Mouse (Mus musculus): ENCODE data around the gene Llcfc1.

Llcfc1 gene

DNA sequence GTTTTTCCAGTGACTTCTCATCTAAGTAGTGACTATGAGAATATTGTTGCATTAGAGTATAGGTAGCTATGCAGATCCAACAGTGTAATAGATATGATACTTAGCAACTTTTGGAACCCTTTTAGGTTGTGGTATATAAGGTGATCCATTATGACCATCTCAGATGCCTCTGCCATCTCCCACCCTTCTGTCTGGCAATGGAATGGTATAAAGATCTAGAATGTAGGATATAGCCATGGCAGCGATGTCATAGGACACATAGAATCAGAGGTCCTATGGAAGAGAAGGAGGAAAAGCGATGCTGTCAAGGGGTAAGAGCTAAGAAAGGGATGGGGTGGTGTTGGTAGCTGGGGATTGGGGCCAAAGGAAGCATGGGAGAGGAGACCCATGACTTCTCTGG, at the start of gene Llcfc1:
Llcfc1 (plus strand) TSS at position 301 of the 400 bp plus-strand sequence.
- no peak for DNase-seq (ENCODE audit: low spot score)

- DNase-seq (ENCODE audit: low spot score) = no peak
These were observed 49.0 kb upstream of the Llcfc1 start for GRCm38 (mm10) chr6:41635211-41635610.

DNA sequence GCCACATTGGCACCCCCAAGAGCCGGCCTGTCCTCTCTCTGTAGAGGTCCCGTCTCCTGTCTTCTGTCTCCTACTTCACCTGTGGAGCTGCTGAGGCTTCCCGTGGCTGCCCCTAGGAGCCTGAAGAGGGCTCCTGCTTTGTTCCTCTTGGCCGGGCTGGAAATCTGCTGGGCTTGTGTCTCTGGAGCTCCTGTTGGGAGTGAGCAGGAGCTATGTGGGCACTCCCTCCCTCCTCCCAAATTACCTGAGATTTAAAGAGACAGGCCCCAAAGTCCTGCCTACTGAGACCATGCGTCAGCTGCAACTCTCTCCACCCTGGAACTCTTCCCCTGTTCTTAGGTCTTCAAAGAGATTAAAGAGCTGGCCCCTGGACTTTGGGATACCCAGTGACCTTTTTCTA, 48.1 kb upstream of the Llcfc1 start, which contains the start of gene Trpv6:
Trpv6 (minus strand) TSS at position 228 of the 400 bp plus-strand sequence.
- DNase-seq (ENCODE audit: low spot score) = no peak

GRCm38 (mm10) chr6:41637393-41637792, 46.8 kb upstream of the Llcfc1 start:
- no peak for DNase-seq (ENCODE audit: low spot score)

DNA sequence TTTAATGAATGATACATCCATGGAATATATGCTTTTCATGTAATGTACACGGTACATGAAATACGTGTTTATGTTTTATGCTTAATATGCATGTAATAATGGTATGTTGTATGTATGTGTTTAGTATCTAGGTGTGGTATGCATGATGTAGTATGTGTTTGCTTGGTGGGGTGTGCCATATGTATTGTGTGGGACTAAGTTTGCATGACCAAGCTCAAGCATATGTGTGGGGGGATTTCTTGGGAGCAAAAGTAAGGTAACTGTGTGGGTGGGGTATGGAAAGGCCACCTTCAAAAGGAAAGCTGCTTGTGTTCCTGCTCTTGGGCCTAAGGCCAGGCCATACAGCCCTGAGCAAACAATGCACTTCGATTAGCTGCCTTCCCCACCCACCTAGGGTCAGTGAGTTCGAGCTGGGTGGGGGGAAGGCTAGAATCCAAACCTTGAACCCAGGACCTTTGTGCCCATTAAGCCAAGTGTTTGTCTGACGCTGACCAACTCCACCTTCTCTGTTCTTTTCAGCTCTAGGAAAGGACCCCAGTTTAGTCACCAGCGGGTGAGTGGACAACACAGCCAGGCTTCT, 46.2 kb upstream of the Llcfc1 start:
- no peak for DNase-seq (ENCODE audit: low spot score)

- DNase-seq (ENCODE audit: low spot score) = no peak
These were observed 43.8 kb upstream of the Llcfc1 start for GRCm38 (mm10) chr6:41640449-41640848.

GRCm38 (mm10) chr6:41641173-41641866, 42.9 kb upstream of the Llcfc1 start:
- no peak for DNase-seq (ENCODE audit: low spot score)

DNA sequence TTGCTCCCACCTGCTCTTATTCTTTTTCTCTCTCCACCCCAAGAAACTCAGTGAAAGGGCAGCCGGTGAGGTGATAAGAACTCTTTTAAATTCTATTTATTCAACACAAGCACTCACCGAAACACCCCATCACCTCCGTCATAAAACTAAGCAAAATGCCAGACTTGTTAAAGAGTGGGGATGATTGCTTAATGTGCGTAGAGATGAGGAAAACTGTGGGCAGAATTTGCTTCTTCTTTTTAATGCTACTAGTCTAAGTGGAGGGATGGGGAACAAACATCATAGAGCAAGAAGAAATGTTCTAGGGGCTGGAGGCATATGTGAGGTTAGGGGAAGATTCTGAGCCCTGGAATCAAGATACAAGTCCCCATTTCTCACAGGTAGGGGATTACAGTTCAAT, 41.5 kb upstream of the Llcfc1 start:
- no peak for DNase-seq (ENCODE audit: low spot score)

- DNase-seq (ENCODE audit: low spot score) = no peak
These were observed 41.0 kb upstream of the Llcfc1 start for GRCm38 (mm10) chr6:41643227-41643626.

- no peak for DNase-seq (ENCODE audit: low spot score)
These were observed 38.0 kb upstream of the Llcfc1 start for GRCm38 (mm10) chr6:41646220-41646619.

DNA sequence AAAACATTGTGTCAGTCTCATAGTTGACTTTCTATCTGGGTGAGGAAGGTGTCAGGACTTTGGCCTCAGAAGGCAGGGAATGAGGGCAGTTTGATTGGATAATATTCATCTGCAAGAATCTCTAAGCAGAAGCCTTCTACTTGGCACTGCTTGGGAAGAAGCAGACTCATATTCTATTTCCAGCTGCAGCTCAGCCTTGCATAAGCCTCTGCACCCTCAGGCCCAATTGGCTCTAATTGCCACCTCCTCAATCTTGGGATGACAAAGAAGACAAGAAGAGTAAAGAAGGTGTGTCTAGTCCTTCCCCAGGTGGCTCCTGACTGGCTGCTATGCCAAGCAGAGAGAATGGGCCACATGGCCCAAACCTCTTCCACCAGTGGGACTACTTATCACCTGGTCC, 37.6 kb upstream of the Llcfc1 start:
- no peak for DNase-seq (ENCODE audit: low spot score)

DNA sequence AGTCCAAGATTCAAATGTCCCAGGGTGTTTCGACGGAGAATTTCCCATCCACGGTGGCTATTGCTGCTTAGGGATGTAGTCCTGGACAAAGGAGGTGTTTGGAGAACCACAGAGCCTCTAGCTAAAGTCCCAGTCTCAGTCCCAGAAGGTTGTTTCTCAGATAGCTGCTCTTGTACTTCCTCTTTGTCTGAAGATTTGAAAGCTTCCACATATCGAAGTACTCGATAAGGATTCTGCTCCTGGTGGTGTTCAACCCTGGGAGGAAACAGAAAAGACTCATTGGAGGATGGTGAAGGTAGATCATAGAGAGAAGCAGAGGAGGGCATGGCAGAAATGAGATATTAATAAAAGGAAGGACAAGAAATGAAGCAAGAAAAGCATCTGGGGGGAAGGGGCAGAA, 31.1 kb upstream of the Llcfc1 start:
- DNase-seq (ENCODE audit: low spot score) = no peak

DNA sequence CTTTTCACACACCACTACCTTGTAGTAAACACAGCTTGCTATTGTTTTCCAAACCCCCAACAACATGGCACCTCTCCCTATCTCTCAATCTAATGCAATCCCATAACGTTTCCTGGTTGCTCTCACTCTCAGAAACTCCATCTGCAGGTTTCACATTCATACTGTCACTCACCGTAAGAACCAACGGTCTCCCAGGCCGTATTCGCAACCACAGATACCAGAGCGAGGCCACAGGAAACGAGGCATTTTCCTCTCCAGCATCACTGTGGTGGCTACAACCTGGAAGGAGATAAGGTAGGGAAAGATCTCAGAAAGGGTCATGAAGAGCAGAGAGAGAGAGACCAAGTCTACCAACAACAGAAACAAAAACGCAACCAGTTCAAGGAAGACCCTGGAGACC, 29.6 kb upstream of the Llcfc1 start:
- DNase-seq (ENCODE audit: low spot score) = no peak

GRCm38 (mm10) chr6:41658487-41658886, 25.7 kb upstream of the Llcfc1 start:
- DNase-seq (ENCODE audit: low spot score) = no peak

GRCm38 (mm10) chr6:41662320-41662719, 21.9 kb upstream of the Llcfc1 start:
- peak; percentile 24 for DNase-seq (ENCODE audit: low spot score)

DNA sequence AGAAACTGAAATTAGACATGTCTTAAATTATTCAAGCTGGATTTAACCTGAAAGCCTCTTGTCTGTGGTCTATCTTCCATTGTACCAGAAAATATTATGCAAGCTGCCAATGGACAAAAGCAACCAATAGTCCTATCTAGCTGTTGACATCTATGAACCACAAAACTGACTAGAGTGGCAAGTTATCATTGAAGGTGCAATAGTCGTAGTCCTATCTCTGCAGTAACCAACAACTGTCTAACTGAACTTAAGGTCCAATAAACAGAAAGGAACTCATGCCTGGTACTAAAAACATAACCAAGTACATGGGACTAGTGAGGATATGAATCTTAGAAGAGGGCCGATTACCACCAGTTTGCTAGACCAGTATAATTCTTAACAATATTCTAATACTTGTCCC, 7.7 kb upstream of the Llcfc1 start:
- no peak for DNase-seq (ENCODE audit: low spot score)

GRCm38 (mm10) chr6:41680669-41681068, 3.6 kb upstream of the Llcfc1 start, which contains the start of gene Trpv5:
Gene Trpv5 (minus strand): TSS chr6:41680769.
- DNase-seq (ENCODE audit: low spot score) = no peak

DNA sequence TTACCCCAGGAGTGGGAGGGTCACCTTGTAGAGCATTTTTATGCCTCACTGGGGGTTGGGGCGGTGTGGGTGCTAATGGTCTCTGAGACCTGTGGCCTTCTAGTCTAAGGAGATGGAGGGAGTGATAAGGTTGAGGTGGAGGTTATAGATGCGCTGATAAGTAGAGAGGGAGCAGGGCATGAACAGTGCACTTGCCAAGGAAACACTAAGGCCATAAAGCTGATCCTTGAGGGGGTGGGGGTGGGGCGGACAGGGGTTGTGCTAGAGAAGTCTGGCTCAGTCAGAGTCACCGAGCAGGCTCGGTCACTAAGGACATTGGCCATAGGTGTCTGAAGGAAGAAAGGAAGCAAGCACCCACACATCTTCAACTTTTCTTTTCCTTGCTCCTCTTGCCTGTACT, 2.6 kb upstream of the Llcfc1 start:
- DNase-seq (ENCODE audit: low spot score) = no peak

DNA sequence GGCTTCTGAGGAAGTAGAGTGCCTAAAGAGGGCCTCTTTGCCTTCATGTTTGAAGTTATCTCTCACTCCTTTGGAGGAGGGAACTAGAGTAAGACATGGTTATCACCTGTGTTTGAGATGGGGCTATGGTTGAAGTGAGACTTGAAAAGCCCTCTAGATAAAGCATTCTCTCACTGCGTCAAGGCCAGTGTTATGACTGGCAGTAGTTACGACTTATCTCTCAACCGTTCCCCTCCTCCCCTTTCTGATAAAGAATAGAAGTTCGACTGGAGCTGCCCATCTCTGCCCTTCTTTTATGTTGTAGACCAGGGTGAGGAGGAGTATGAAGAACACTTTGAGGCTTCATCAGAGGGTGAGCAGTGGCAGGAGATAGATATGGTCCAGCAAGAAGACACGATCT, 680 bp downstream of the Llcfc1 start:
- no peak for DNase-seq (ENCODE audit: low spot score)

GRCm38 (mm10) chr6:41685596-41685995, 1.4 kb downstream of the Llcfc1 start:
- DNase-seq (ENCODE audit: low spot score) = no peak

GRCm38 (mm10) chr6:41692200-41692599, 8.0 kb downstream of the Llcfc1 start:
- no peak for DNase-seq (ENCODE audit: low spot score)

GRCm38 (mm10) chr6:41694407-41694806, 10.2 kb downstream of the Llcfc1 start:
- no peak for DNase-seq (ENCODE audit: low spot score)

- DNase-seq (ENCODE audit: low spot score) = no peak
These were observed 17.0 kb downstream of the Llcfc1 start for GRCm38 (mm10) chr6:41701245-41701644.

DNA sequence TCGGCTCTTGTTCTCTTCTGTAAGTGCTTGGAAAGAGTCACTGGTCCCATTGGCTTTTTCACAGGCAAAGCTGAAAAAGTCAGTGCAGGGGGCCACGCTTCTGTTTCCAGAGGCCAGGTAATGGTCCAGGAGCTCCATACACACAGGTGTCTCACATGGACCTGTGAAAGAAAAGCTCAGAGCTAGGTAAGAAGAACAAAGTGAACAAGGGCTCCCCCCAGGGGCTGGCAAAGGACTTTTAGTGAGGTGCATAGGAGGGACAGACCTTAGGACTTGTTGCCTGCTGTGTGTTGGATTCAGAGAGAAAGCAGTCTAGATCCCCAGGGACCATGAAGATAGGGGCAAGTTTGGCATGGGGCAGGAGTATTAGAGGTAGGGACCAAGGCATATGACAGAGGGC, 18.7 kb downstream of the Llcfc1 start:
- peak; percentile 15 for DNase-seq (ENCODE audit: low spot score)
